Mouse (Mus musculus): ENCODE results near the gene Slc13a4. TPM values are rescaled to one million over a fixed set of nuclear protein-coding genes. Genes with fewer than 3 reads are reported as not detected.

The Slc13a4 gene
- polyA plus RNA-seq, 1 experiment: 0.26 TPM

DNA sequence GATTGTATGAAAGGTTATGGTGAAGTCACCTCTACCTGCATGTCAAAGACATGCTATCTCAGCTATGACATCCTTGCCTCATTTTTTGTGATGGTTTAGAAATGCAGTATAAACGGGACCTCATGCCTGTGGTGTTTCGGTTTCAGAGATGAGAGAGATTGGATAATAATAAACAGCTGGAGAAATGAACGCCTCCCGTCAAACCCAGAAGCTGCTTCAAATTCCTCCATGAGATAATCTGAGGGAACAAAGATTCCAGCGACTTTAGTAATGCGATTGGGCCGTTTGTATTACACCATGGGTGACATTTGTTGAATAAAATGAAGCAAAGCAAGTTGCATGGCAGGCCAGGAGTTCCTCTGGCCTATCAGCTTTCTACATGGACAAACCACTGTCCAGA lies 1.5 kb upstream of the Slc13a4 start:
- TF ChIP-seq CTCF (IDR thresholded peaks at IDR 0.05; ENCODE audit: borderline replicate concordance, control insufficient read depth, extremely low read depth, insufficient read depth, low read length, poor library complexity) (no peak), POLR2A (IDR thresholded peaks at IDR 0.05; ENCODE audit: control insufficient read depth, extremely low read depth, insufficient read depth, low read length, poor library complexity) (no peak)
- no peak overlapping the region for H3K27ac ChIP-seq (ENCODE audit: control insufficient read depth, insufficient read depth, low read length)
- H3K27me3 ChIP-seq (ENCODE audit: control insufficient read depth, insufficient read depth, low read length): no peaks in the 10 kb centered on the region
- WGBS: 87% methylated on average over 7 of the region's 7 CpGs
- H3K36me3 ChIP-seq (ENCODE audit: control insufficient read depth, insufficient read depth, low read length): no peaks in the 10 kb centered on the region
- H3K4me3 ChIP-seq (ENCODE audit: control insufficient read depth, insufficient read depth, low read length): no peak overlapping the region
- no peak for DNase-seq
- H3K4me1 ChIP-seq (replicated peaks; ENCODE audit: control insufficient read depth, insufficient read depth, low read length): no peaks in the 10 kb centered on the region

DNA sequence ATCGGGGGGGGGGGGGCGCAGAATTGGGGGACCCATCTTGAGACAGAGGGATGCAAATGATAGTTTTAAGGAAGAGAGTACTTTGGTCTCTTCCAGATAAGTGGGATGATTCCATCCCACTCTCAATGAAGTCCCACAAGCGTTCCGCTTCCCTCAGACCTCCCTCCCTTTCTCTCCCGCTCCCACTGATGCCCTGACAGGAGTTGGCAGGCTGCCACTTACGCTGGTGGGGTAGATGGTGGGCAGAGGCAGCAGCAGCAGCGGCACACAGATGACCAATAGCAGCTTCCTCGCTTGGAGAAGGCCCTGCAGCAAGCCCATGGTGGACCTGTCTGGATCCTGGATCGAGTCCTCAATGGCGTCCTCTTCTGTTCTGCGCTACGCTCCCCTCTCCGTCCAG lies 795 bp downstream of the Slc13a4 start:
- no peaks in the 10 kb centered on the region for H3K27me3 ChIP-seq (ENCODE audit: control insufficient read depth, insufficient read depth, low read length)
- no peaks in the 10 kb centered on the region for H3K4me1 ChIP-seq (replicated peaks; ENCODE audit: control insufficient read depth, insufficient read depth, low read length)
- H3K27ac ChIP-seq (ENCODE audit: control insufficient read depth, insufficient read depth, low read length): no peak overlapping the region
- no peak for DNase-seq
- no peak overlapping the region for H3K4me3 ChIP-seq (ENCODE audit: control insufficient read depth, insufficient read depth, low read length)
- H3K36me3 ChIP-seq (ENCODE audit: control insufficient read depth, insufficient read depth, low read length): no peaks in the 10 kb centered on the region
- WGBS: 90% methylated on average over 13 of the region's 13 CpGs
- TF ChIP-seq POLR2A (IDR thresholded peaks at IDR 0.05; ENCODE audit: control insufficient read depth, extremely low read depth, insufficient read depth, low read length, poor library complexity) (no peak), CTCF (IDR thresholded peaks at IDR 0.05; ENCODE audit: borderline replicate concordance, control insufficient read depth, extremely low read depth, insufficient read depth, low read length, poor library complexity) (no peak)

DNA sequence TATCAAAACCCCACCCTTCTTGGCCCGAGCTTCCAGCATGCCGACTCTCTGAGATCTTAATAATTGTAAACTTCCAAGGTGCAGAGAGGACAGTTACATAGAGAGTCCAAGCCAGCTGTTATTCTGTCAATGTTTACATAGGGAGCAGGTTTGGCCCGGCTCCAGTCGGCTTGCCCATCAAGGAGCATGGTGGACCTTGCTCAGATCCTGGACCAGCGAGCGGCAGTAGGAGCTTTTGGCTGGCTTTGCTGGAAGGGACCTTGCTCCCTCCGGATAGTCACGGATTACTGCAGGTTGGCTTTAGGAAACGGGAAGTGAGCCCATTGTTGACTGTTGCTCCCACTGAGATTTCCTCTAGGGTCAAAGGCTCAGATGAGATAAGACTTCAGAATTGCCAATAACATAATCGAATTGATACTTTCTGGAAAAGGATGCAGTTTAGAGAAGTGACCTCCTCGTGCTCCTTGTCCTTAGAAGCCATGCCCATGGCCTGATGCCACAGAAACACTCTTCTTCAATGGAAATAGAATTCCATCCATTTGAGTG lies 4.5 kb downstream of the Slc13a4 start:
- TF ChIP-seq POLR2A (IDR thresholded peaks at IDR 0.05; ENCODE audit: control insufficient read depth, extremely low read depth, insufficient read depth, low read length, poor library complexity) (no peak), CTCF (IDR thresholded peaks at IDR 0.05; ENCODE audit: borderline replicate concordance, control insufficient read depth, extremely low read depth, insufficient read depth, low read length, poor library complexity) (no peak)
- Histone ChIP-seq H3K4me1 (replicated peaks; ENCODE audit: control insufficient read depth, insufficient read depth, low read length) (no peaks in the 10 kb centered on the region), H3K27ac (ENCODE audit: control insufficient read depth, insufficient read depth, low read length) (no peak overlapping the region), H3K27me3 (ENCODE audit: control insufficient read depth, insufficient read depth, low read length) (no peaks in the 10 kb centered on the region), H3K36me3 (ENCODE audit: control insufficient read depth, insufficient read depth, low read length) (no peaks in the 10 kb centered on the region), H3K4me3 (ENCODE audit: control insufficient read depth, insufficient read depth, low read length) (no peak overlapping the region)
- no peak for DNase-seq
- WGBS: 83% methylated on average over 11 of the region's 11 CpGs

DNA sequence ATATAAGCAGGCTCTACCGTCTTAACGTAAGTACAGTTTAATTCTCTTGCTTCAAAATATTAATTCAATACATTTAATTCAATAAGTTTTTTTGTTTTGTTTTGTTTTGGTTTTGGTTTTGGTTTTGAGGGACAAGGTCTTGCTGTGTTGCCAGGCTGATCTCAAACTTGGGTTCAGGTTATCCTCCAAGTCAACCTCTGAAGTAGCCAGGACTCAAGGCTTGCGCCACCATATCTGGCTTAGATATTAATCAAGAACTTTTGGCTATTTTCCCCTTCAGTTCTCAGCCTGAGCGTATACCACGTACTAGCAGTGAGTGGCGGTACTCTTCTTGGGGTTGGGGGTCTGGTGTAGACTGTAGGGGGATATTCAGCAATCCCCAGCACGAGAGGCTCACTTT lies 5.3 kb downstream of the Slc13a4 start:
- H3K27me3 ChIP-seq (ENCODE audit: control insufficient read depth, insufficient read depth, low read length): no peaks in the 10 kb centered on the region
- DNase-seq: no peak
- no peak overlapping the region for H3K27ac ChIP-seq (ENCODE audit: control insufficient read depth, insufficient read depth, low read length)
- H3K4me3 ChIP-seq (ENCODE audit: control insufficient read depth, insufficient read depth, low read length): no peak overlapping the region
- 96% methylated on average over 7 of the region's 7 CpGs for WGBS
- TF ChIP-seq CTCF (IDR thresholded peaks at IDR 0.05; ENCODE audit: borderline replicate concordance, control insufficient read depth, extremely low read depth, insufficient read depth, low read length, poor library complexity) (no peak), POLR2A (IDR thresholded peaks at IDR 0.05; ENCODE audit: control insufficient read depth, extremely low read depth, insufficient read depth, low read length, poor library complexity) (no peak)
- no peaks in the 10 kb centered on the region for H3K4me1 ChIP-seq (replicated peaks; ENCODE audit: control insufficient read depth, insufficient read depth, low read length)
- H3K36me3 ChIP-seq (ENCODE audit: control insufficient read depth, insufficient read depth, low read length): no peaks in the 10 kb centered on the region

DNA sequence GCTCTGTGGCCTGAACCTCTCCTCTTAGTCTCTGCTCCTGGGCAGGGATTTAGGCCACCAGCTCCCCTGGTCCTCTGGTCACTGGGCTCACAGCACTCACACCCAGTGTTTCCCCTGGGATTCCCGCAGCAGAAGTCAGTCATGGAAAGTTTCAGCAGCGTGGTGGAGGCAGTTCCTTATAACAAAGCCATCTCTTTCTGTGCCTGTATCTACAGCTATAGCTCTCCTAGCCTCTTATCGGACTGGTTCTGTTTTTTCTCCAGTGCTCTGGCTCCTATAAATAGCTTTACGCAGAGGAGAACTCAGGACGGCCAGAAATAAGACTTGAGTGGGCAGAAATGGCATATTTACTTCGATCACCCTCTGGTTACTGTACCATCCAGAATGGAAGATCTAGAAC lies 9.6 kb downstream of the Slc13a4 start:
- Histone ChIP-seq H3K27ac (ENCODE audit: control insufficient read depth, insufficient read depth, low read length) (no peak overlapping the region), H3K36me3 (ENCODE audit: control insufficient read depth, insufficient read depth, low read length) (no peaks in the 10 kb centered on the region), H3K4me3 (ENCODE audit: control insufficient read depth, insufficient read depth, low read length) (no peak overlapping the region), H3K4me1 (replicated peaks; ENCODE audit: control insufficient read depth, insufficient read depth, low read length) (no peaks in the 10 kb centered on the region), H3K27me3 (ENCODE audit: control insufficient read depth, insufficient read depth, low read length) (no peaks in the 10 kb centered on the region)
- WGBS: 78% methylated on average over 6 of the region's 6 CpGs
- DNase-seq: no peak
- TF ChIP-seq CTCF (IDR thresholded peaks at IDR 0.05; ENCODE audit: borderline replicate concordance, control insufficient read depth, extremely low read depth, insufficient read depth, low read length, poor library complexity): no peak
- no peak for TF ChIP-seq POLR2A (IDR thresholded peaks at IDR 0.05; ENCODE audit: control insufficient read depth, extremely low read depth, insufficient read depth, low read length, poor library complexity)

DNA sequence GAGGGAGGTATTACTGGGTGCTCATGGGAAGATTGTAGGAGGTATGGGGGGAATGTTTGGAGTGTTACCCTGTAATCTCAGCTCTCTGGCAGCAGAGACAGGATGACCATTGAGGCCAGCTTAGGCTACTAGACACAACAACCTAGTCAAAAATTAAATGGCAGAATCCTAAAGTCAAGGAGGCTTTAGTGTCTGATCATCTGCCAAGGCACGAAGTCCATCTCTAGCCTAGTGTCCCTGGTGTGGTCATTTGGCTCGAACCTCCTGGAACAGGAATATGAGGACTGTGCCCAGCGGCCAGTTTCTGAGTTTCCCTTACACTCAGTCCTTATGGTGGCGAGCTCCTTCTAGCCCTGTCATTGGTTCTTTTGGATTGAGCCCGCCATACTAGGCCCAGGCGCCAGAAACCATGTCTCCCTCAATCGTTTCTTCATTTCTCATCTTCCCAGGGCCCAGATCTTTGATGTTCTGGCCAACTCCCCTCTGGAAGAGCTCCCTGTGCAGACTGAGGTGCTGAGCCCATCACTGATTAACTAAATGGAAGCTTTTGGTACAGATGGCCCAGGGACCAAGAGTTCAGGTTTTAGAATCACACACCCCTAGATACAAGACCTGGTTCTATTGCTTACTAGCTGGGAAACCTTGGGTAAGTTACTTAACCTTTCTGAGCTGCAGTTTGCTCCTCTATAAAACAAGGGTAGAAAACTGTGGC lies 10.3 kb downstream of the Slc13a4 start:
- no peak for DNase-seq
- TF ChIP-seq CTCF (IDR thresholded peaks at IDR 0.05; ENCODE audit: borderline replicate concordance, control insufficient read depth, extremely low read depth, insufficient read depth, low read length, poor library complexity): no peak
- no peak for TF ChIP-seq POLR2A (IDR thresholded peaks at IDR 0.05; ENCODE audit: control insufficient read depth, extremely low read depth, insufficient read depth, low read length, poor library complexity)
- Histone ChIP-seq H3K4me1 (replicated peaks; ENCODE audit: control insufficient read depth, insufficient read depth, low read length) (no peaks in the 10 kb centered on the region), H3K4me3 (ENCODE audit: control insufficient read depth, insufficient read depth, low read length) (no peak overlapping the region), H3K27me3 (ENCODE audit: control insufficient read depth, insufficient read depth, low read length) (no peaks in the 10 kb centered on the region), H3K27ac (ENCODE audit: control insufficient read depth, insufficient read depth, low read length) (no peak overlapping the region), H3K36me3 (ENCODE audit: control insufficient read depth, insufficient read depth, low read length) (no peaks in the 10 kb centered on the region)
- WGBS: 93% methylated on average over 7 of the region's 7 CpGs
